23 mouse cellular contexts compared by ENCODE assay signal in genomic region chr1:45358020-45358419, GRCm38 (mm10). TPM values are rescaled to one million over a fixed set of nuclear protein-coding genes. Genes with fewer than 3 reads are reported as not detected.
DNase-seq lines count a peak whose midpoint lies in the region; TF ChIP-seq lines count a peak whose summit lies in the region.
"Had no signal": no experiment of that assay in that cellular context is flagged by ENCODE, and none has a peak within 500 bp of the region (broad histone marks: within the 10 kb centered on the region; RNA-seq: fewer than 3 reads in every experiment).

No protein-coding gene starts in this region.

- H3K4me1 ChIP-seq in E14TG2a.4 (replicated peaks; ENCODE audit: low read depth, low read length) = peaks cover 36% of the 10 kb centered on the region
- H3K4me1 ChIP-seq: heart, embryonic 12.5 days; heart, embryonic 15.5 days had no signal

- no peak for TF ChIP-seq CTCF in E14TG2a.4 (conservative IDR thresholded peaks at IDR 0.05; ENCODE audit: low read length)

- no peaks in the 10 kb centered on the region for H3K36me3 ChIP-seq in E14TG2a.4 (ENCODE audit: insufficient read depth, low read length)
- H3K36me3 ChIP-seq: heart, embryonic 12.5 days; heart, embryonic 15.5 days had no signal

- no peaks in the 10 kb centered on the region for H3K27me3 ChIP-seq in E14TG2a.4 (ENCODE audit: insufficient read depth, low read length)
- H3K27me3 ChIP-seq: CH12.LX; heart, embryonic 12.5 days; heart, embryonic 15.5 days had no signal

- no peaks in the 10 kb centered on the region for H3K9me3 ChIP-seq in E14TG2a.4 (ENCODE audit: low read length)
- H3K9me3 ChIP-seq: heart, embryonic 12.5 days; heart, embryonic 15.5 days had no signal

- peak overlapping the region; percentile 26 for H3K4me3 ChIP-seq in E14TG2a.4 (replicated peaks; ENCODE audit: low read length)
- H3K4me3 ChIP-seq: gastrocnemius, adult 2 months; heart, embryonic 12.5 days; heart, embryonic 15.5 days had no signal

- DNase-seq in ES-CJ7 (ENCODE audit: low read depth, low spot score) = peak; percentile 99
- DNase-seq in WW6 (ENCODE audit: low read depth, low spot score) = peak; percentile 53
- no peak for DNase-seq in ovary, postnatal 36 days (ENCODE audit: low spot score)
- DNase-seq in adrenal gland, postnatal 14 days = no peak
- DNase-seq in spleen, adult 12 weeks (ENCODE audit: low spot score) = no peak
- DNase-seq: adrenal gland, adult 8-10 months; adrenal gland, postnatal 36 days; B cell, adult 2 months; cerebellum, adult 18-20 months; cerebellum, adult 9-10 months; cerebellum, postnatal 14 days; forebrain, postnatal 0 days; gastrocnemius, adult 2 months; gastrocnemius, postnatal 14 days; heart, adult 18-20 months; heart, postnatal 14 days; heart, postnatal 4 days; kidney, adult 18-20 months had no signal

RNA-seq across cellular contexts. Expression of gene Col3a1, which starts 46.7 kb away (rescaled TPM):
- total RNA-seq in adrenal gland, postnatal 14 days (2021) = 603 and 739 TPM in 2 replicates
- total RNA-seq: CH12.LX, MEL had no signal

Comparison
In these comparisons a context has a peak if more than half of its experiments do, and no peak if none do; other contexts are left out.
1. DNase-seq: peak in ES-CJ7 (single experiment) and WW6 (single experiment); none in ovary, postnatal 36 days (single experiment), adrenal gland, postnatal 14 days (single experiment) and spleen, adult 12 weeks (single experiment).